Mouse (Mus musculus) C2C12 (cell line): Measurements from ENCODE around the gene Tas2r134. TPM values are rescaled to one million over a fixed set of nuclear protein-coding genes. Genes with fewer than 3 reads are reported as not detected.

Source experiments
- H3K27me3 ChIP-seq: one replicate; pipeline ENCODE4 v1.6.1; 2011; ENCODE audit not compliant: control insufficient read depth, insufficient read depth, insufficient read length
- H3K36me3 ChIP-seq: one replicate; pipeline ENCODE4 v1.6.1; 2011; ENCODE audit not compliant: control insufficient read depth, insufficient read depth
- H3K4me3 ChIP-seq: one replicate; pipeline ENCODE4 v1.5.1; 2011; ENCODE audit warnings: mild to moderate bottlenecking, control low read depth; ENCODE audit not compliant: poor library complexity, insufficient read depth, severe bottlenecking
- H3K79me2 ChIP-seq: one replicate; pipeline ENCODE4 v1.6.1; 2011; ENCODE audit not compliant: control insufficient read depth, insufficient read depth
- H3K79me3 ChIP-seq: one replicate; pipeline ENCODE4 v1.6.1; 2011; ENCODE audit warnings: low read depth, control low read depth
- H3ac ChIP-seq: one replicate; pipeline ENCODE3; 2011; ENCODE audit warnings: low read depth; ENCODE audit not compliant: control insufficient read depth, insufficient read length
- CEBPB ChIP-seq: IDR thresholded peaks from one replicate; pipeline ENCODE4 v1.6.1; 2011; ENCODE audit warnings: low read depth, mild to moderate bottlenecking, control low read depth, moderate library complexity
- CTCF ChIP-seq: IDR thresholded peaks from one replicate; pipeline ENCODE4 v1.5.1; 2011; ENCODE audit not compliant: control insufficient read depth, insufficient read depth, insufficient read length
- FOSL1 ChIP-seq: IDR thresholded peaks from one replicate; pipeline ENCODE4 v1.8.0; 2011; ENCODE audit warnings: mild to moderate bottlenecking, low read length; ENCODE audit not compliant: poor library complexity, insufficient read depth, severe bottlenecking
- MAX ChIP-seq: IDR thresholded peaks from one replicate; pipeline ENCODE4 v1.6.1; 2011; ENCODE audit warnings: mild to moderate bottlenecking, control low read depth
- MYOD1 ChIP-seq: IDR thresholded peaks from one replicate; pipeline ENCODE4 v1.6.1; 2011; ENCODE audit warnings: low read depth; ENCODE audit not compliant: control insufficient read depth, insufficient read length
- MYOG ChIP-seq: IDR thresholded peaks from one replicate; pipeline ENCODE4 v1.6.1; 2011; ENCODE audit not compliant: control insufficient read depth, insufficient read length; ENCODE audit errors: extremely low read depth
- USF1 ChIP-seq: IDR thresholded peaks from one replicate; pipeline ENCODE4 v1.6.1; 2011; ENCODE audit warnings: low read depth, mild to moderate bottlenecking, control low read depth, moderate library complexity
- polyA plus RNA-seq: library from polyadenylated mRNA; unstranded; fragments of >200 nt; fragmentation: generic; extraction: Trizol; gene quantifications from one replicate; pipeline ENCODE4 v1.2.1, GENCODE M21; 2012; ENCODE audit warnings: missing spikeins

Tas2r134 gene
- polyA plus RNA-seq, 1 experiment = not detected

GRCm38 (mm10) chr2:51610897-51611296 is 16.4 kb upstream of the Tas2r134 start:
- Histone ChIP-seq H3K79me3 (no peaks in the 10 kb centered on the region), H3ac (no peak overlapping the region), H3K27me3 (no peaks in the 10 kb centered on the region), H3K79me2 (no peaks in the 10 kb centered on the region), H3K36me3 (no peaks in the 10 kb centered on the region), H3K4me3 (no peak overlapping the region)
- TF ChIP-seq MAX (no peak), MYOD1 (no peak), MYOG (no peak), USF1 (no peak), FOSL1 (no peak), CTCF (no peak), CEBPB (no peak)

- TF ChIP-seq MYOG (no peak), MAX (no peak), FOSL1 (no peak), USF1 (no peak)
Measured at GRCm38 (mm10) chr2:51613716-51614115, 13.6 kb upstream of the Tas2r134 start.

DNA sequence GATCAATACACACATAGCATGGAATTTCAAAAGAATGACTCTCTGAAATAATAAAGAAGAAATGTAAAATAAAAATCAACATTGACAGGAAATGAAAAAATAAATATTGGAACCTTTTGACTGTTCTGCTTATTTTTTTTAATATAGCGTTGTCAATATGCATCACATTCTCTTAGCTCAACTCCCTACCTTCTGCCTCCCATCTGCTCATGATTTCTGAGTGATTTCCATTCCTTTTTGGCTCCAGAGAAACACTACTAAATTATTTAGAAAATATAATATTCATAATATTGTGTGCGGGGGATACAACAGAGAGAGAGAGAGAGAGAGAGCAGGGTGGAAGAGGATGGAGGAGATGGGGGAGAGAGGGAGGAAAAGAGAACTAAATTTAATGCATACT is 5.4 kb upstream of the Tas2r134 start:
- H3ac ChIP-seq = no peak overlapping the region
- H3K36me3 ChIP-seq = no peaks in the 10 kb centered on the region
- no peaks in the 10 kb centered on the region for H3K27me3 ChIP-seq
- H3K79me2 ChIP-seq = no peaks in the 10 kb centered on the region
- TF ChIP-seq CEBPB = no peak
- no peak for TF ChIP-seq MYOD1
- no peak for TF ChIP-seq FOSL1
- no peak for TF ChIP-seq USF1
- TF ChIP-seq MAX = no peak
- no peak for TF ChIP-seq MYOG
- no peak for TF ChIP-seq CTCF
- H3K4me3 ChIP-seq = no peak overlapping the region
- H3K79me3 ChIP-seq = no peaks in the 10 kb centered on the region

More at GRCm38 (mm10) chr2:51613716-51614115, 13.6 kb upstream of the Tas2r134 start:
- H3K79me3 ChIP-seq = no peaks in the 10 kb centered on the region
- H3K79me2 ChIP-seq = no peaks in the 10 kb centered on the region
- H3K36me3 ChIP-seq = no peaks in the 10 kb centered on the region
- no peak overlapping the region for H3ac ChIP-seq
- no peak overlapping the region for H3K4me3 ChIP-seq
- H3K27me3 ChIP-seq = no peaks in the 10 kb centered on the region

DNA sequence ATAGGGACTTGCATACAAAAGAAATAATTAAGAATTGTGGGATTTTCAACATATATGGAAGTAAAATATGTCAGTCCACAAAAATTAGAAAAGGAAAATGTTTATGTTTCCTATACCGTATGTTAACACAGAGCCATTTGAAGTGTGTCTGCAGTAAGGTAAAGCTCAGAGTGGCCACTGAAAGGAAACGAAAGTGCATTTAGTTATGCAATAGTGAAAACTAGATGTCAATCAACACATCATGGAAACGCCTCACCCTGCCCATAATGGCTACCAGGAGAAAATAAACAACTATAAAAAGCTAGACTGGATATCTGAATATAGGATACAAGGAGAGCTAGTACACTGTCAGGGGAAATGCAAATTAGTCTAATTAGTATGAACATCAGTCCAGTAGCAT is 1.3 kb upstream of the Tas2r134 start:
- Histone ChIP-seq H3ac (no peak overlapping the region), H3K36me3 (no peaks in the 10 kb centered on the region), H3K79me2 (no peaks in the 10 kb centered on the region), H3K4me3 (no peak overlapping the region), H3K79me3 (no peaks in the 10 kb centered on the region), H3K27me3 (no peaks in the 10 kb centered on the region)
- TF ChIP-seq CEBPB (no peak), MAX (no peak), CTCF (no peak), USF1 (no peak), MYOG (no peak), FOSL1 (no peak)

GRCm38 (mm10) chr2:51631428-51631827 is 4.1 kb downstream of the Tas2r134 start:
- H3ac ChIP-seq = no peak overlapping the region
- no peaks in the 10 kb centered on the region for H3K36me3 ChIP-seq

DNA sequence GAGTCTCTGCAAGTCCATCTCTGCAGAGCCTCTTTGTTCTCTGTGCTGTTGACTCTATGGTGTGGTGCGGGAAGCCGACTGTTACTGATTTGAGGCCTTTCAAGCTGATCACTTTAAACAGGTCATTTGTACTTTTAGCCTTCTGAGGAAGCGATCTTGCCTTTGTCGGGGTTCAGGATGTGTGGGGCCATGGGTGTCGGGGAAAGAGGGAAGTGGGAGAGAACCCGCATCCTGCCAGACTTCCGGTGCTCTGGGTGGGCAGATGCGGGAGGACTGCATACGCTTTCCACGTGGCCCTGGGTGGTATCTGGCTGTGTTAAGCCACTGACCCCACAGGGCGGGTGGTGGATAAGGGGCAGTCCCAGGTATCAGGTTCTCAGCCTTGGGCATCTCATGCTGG is 10.4 kb downstream of the Tas2r134 start:
- Histone ChIP-seq H3K27me3 (no peaks in the 10 kb centered on the region), H3ac (no peak overlapping the region), H3K4me3 (no peak overlapping the region), H3K79me2 (no peaks in the 10 kb centered on the region), H3K79me3 (no peaks in the 10 kb centered on the region), H3K36me3 (no peaks in the 10 kb centered on the region)
- TF ChIP-seq MYOD1 (no peak), MYOG (no peak)

More at GRCm38 (mm10) chr2:51631428-51631827, 4.1 kb downstream of the Tas2r134 start:
- Histone ChIP-seq H3K27me3 (no peaks in the 10 kb centered on the region), H3K79me2 (no peaks in the 10 kb centered on the region), H3K4me3 (no peak overlapping the region), H3K79me3 (no peaks in the 10 kb centered on the region)
- TF ChIP-seq FOSL1 = no peak
- no peak for TF ChIP-seq MYOD1
- TF ChIP-seq MAX = no peak
- TF ChIP-seq CEBPB = no peak
- TF ChIP-seq CTCF = no peak
- no peak for TF ChIP-seq MYOG
- no peak for TF ChIP-seq USF1
